8 mouse cellular contexts compared by ENCODE assay signal in the genomic region with DNA sequence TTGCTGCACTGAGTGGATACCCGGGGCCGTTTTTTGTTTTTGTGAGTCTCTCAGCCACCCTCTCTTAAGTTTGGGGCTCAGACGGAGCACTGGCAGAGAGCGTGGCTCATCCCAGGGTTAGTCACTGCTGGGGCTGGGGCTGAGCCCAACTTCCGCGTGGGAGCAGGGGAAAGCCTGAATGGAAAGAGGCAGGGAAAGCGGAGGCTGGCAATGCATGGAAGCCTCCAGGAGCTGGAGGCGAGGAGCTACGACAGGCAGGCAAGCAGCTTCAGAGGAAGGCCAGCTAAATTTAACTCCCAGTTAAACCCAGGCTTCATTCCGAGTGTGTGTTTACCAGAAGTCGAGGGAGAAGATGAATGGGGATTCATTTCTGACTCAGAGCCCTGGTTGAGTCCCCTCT. TPM values are rescaled to one million over a fixed set of nuclear protein-coding genes. Genes with fewer than 3 reads are reported as not detected.
DNase-seq lines count a peak whose midpoint lies in the region; ATAC-seq and TF ChIP-seq lines count a peak whose summit lies in the region.

No protein-coding gene starts in this region.

- H3K4me2 ChIP-seq in heart, embryonic 14.5 days (ENCODE audit: low read length): peak overlapping the region; percentile 66
- peak overlapping the region; percentile 45 for H3K4me2 ChIP-seq in stomach, postnatal 0 days (replicated peaks; ENCODE audit: low read depth)

- H3K27ac ChIP-seq in heart, embryonic 14.5 days (replicated peaks in 1 of 2; ENCODE audit: control insufficient read depth in 1 of 2, insufficient read depth in 1 of 2, low read depth in 2 of 2, low read length in 2 of 2): peak overlapping the region; percentile 81 to 90
- 0 out of 2 replicates have a peak overlapping the region, but pooled peaks have one; percentile 35 for H3K27ac ChIP-seq in stomach, postnatal 0 days (replicated peaks)

- H3K27me3 ChIP-seq in heart, embryonic 14.5 days (ENCODE audit: control insufficient read depth, insufficient read depth, low read length): no peaks in the 10 kb centered on the region
- H3K27me3 ChIP-seq in stomach, postnatal 0 days (ENCODE audit: control insufficient read depth, insufficient read depth, low read length): no peaks in the 10 kb centered on the region

- DNase-seq in heart, postnatal 14 days: no peak
- DNase-seq in Muller cell, postnatal 12 days (ENCODE audit: inconsistent ontology term): peak; percentile 75
- peak; percentile 38 to 47 for DNase-seq in left cerebral cortex, postnatal 10 days (ENCODE audit: extremely low spot score in 1 of 2, low spot score in 2 of 2)
- DNase-seq in stomach, postnatal 0 days (ENCODE audit: low spot score): no peak
- DNase-seq in spleen, postnatal 36 days (ENCODE audit: low spot score in 2 of 2): no peak

- H3K4me3 ChIP-seq in heart, embryonic 14.5 days (ENCODE audit: control insufficient read depth in 1 of 2, insufficient read depth in 1 of 2, low read depth in 1 of 2, low read length in 2 of 2): peak overlapping the region; percentile 24 to 40
- H3K4me3 ChIP-seq in stomach, postnatal 0 days (ENCODE audit: low read depth, low read length): no peak overlapping the region

- ATAC-seq in heart, embryonic 14.5 days (ENCODE audit: insufficient number of reproducible peaks, insufficient read depth, low FRiP score, low read depth): no peak
- ATAC-seq in frontal cortex, adult (ENCODE audit: low TSS enrichment): peak; percentile 99
- no peak for ATAC-seq in stomach, postnatal 0 days (ENCODE audit: low FRiP score, low TSS enrichment)
- ATAC-seq in megakaryocyte progenitor cell, adult 5-6 weeks (replicated peaks; ENCODE audit: poor library complexity): no peak

- no peak for TF ChIP-seq CTCF in stomach, postnatal 0 days (IDR thresholded peaks at IDR 0.05; ENCODE audit: low read depth)

- no peaks in the 10 kb centered on the region for H3K9me3 ChIP-seq in heart, embryonic 14.5 days (ENCODE audit: control insufficient read depth, low read length)
- H3K9me3 ChIP-seq in stomach, postnatal 0 days (ENCODE audit: control insufficient read depth, low read length): no peaks in the 10 kb centered on the region

- H3K9ac ChIP-seq in heart, embryonic 14.5 days (ENCODE audit: low read length): peak overlapping the region; percentile 71
- H3K9ac ChIP-seq in stomach, postnatal 0 days (ENCODE audit: low read length): peak overlapping the region; percentile 51

- intact Hi-C loops in heart, postnatal 14 days (cut with DNase I): no loop called here
- intact Hi-C loops in left cerebral cortex, postnatal 10 days (cut with DNase I): no loop called here

- 10% methylated on average over 11 of the region's 11 CpGs for WGBS in heart, embryonic 14.5 days
- 21% methylated on average over 11 of the region's 11 CpGs for WGBS in stomach, postnatal 0 days

- TF ChIP-seq EP300 in stomach, postnatal 0 days (optimal IDR thresholded peaks at IDR 0.05): no peak

- H3K4me1 ChIP-seq in heart, embryonic 14.5 days (ENCODE audit: control insufficient read depth in 2 of 2, insufficient read depth in 2 of 2, low read length in 2 of 2): peaks cover 12 to 18% of the 10 kb centered on the region in 2 experiments
- H3K4me1 ChIP-seq in stomach, postnatal 0 days (replicated peaks; ENCODE audit: control insufficient read depth, insufficient read depth): no peaks in the 10 kb centered on the region

- no peaks in the 10 kb centered on the region for H3K36me3 ChIP-seq in heart, embryonic 14.5 days (ENCODE audit: control insufficient read depth, insufficient read depth, low read length)
- no peaks in the 10 kb centered on the region for H3K36me3 ChIP-seq in stomach, postnatal 0 days (ENCODE audit: control insufficient read depth, insufficient read depth, low read length)

RNA-seq across cellular contexts. Expression of gene Atxn2, which starts 10.6 kb away (rescaled TPM):
- polyA plus RNA-seq in heart, embryonic 14.5 days (2014; fragmentation: Nextera tagmentation; extraction: Ambion mirVana): 84.8 and 86.9 TPM in 2 replicates
- total RNA-seq in heart, postnatal 14 days (2021): 100 to 1,000 TPM; 155 to 169 TPM
- total RNA-seq in left cerebral cortex, postnatal 10 days (2021): 100 to 1,000 TPM; 264 to 274 TPM
- 30.5 and 35.6 TPM in 2 replicates for polyA plus RNA-seq in stomach, postnatal 0 days (2015; fragmentation: Nextera tagmentation; extraction: Ambion mirVana)
- total RNA-seq in megakaryocyte progenitor cell, adult 5-6 weeks (2015): 67.4 and 85.0 TPM in 2 replicates
- total RNA-seq in megakaryocyte progenitor cell, adult 5-6 weeks (2017): 30.1 and 49.8 TPM in 2 replicates

RNA-seq across cellular contexts. Expression of gene Brap, which starts 40.1 kb away (rescaled TPM):
- polyA plus RNA-seq in heart, embryonic 14.5 days (2014; fragmentation: Nextera tagmentation; extraction: Ambion mirVana): 26.6 and 26.9 TPM in 2 replicates
- total RNA-seq in heart, postnatal 14 days (2021): 10 to 100 TPM; 26.7 to 27.6 TPM
- total RNA-seq in left cerebral cortex, postnatal 10 days (2021): 10 to 100 TPM; 50.4 to 51.8 TPM
- 32.2 and 32.5 TPM in 2 replicates for polyA plus RNA-seq in stomach, postnatal 0 days (2015; fragmentation: Nextera tagmentation; extraction: Ambion mirVana)
- 18.2 and 26.3 TPM in 2 replicates for total RNA-seq in megakaryocyte progenitor cell, adult 5-6 weeks (2015)
- total RNA-seq in megakaryocyte progenitor cell, adult 5-6 weeks (2017): 42.6 and 51.3 TPM in 2 replicates

RNA-seq across cellular contexts. Expression of gene Acad10, which starts 40.2 kb away (rescaled TPM):
- 1.1 and 1.5 TPM in 2 replicates for polyA plus RNA-seq in heart, embryonic 14.5 days (2014; fragmentation: Nextera tagmentation; extraction: Ambion mirVana)
- total RNA-seq in heart, postnatal 14 days (2021): 10 to 100 TPM; 14.0 to 15.4 TPM
- total RNA-seq in left cerebral cortex, postnatal 10 days (2021): 1 to 10 TPM; 2.2 to 2.5 TPM
- 3.0 and 4.0 TPM in 2 replicates for polyA plus RNA-seq in stomach, postnatal 0 days (2015; fragmentation: Nextera tagmentation; extraction: Ambion mirVana)
- 2.2 and 3.0 TPM in 2 replicates for total RNA-seq in megakaryocyte progenitor cell, adult 5-6 weeks (2015)
- total RNA-seq in megakaryocyte progenitor cell, adult 5-6 weeks (2017): 2.1 and 2.4 TPM in 2 replicates

Comparison
In these comparisons a context has a peak if more than half of its experiments do, and no peak if none do; other contexts are left out.
1. DNase-seq: peak in Muller cell, postnatal 12 days (single experiment) and left cerebral cortex, postnatal 10 days (2 of 2); none in heart, postnatal 14 days (0 of 2), stomach, postnatal 0 days (single experiment) and spleen, postnatal 36 days (0 of 2).